Mouse (Mus musculus): ENCODE measurements around the gene Gm10428. TPM values are rescaled to one million over a fixed set of nuclear protein-coding genes. Genes with fewer than 3 reads are reported as not detected.
"Not testable (repeated sequence)": the region's sequence is repeated elsewhere in the genome, so short reads cannot be mapped to it uniquely, and the experiment has no call there.

Gene Gm10428
- total RNA-seq (2021): not detected

- DNase-seq (ENCODE audit: extremely low spot score in 1 of 2, low spot score in 1 of 2): no peak
Observed at GRCm38 (mm10) chr11:62752780-62753179, at the start of gene Gm10428. TSS of gene Gm10428 (plus strand) at chr11:62753100.

GRCm38 (mm10) chr11:62706141-62706540 is 46.8 kb upstream of the Gm10428 start:
- no peak for DNase-seq (ENCODE audit: extremely low spot score in 1 of 2, low spot score in 1 of 2)

- no peak for DNase-seq (ENCODE audit: extremely low spot score in 1 of 2, low spot score in 1 of 2)
Observed at GRCm38 (mm10) chr11:62708252-62708651, 44.6 kb upstream of the Gm10428 start.

GRCm38 (mm10) chr11:62710657-62711056 is 42.2 kb upstream of the Gm10428 start:
- no peak for DNase-seq (ENCODE audit: extremely low spot score in 1 of 2, low spot score in 1 of 2)

GRCm38 (mm10) chr11:62728276-62728675 is 24.6 kb upstream of the Gm10428 start:
- DNase-seq (ENCODE audit: extremely low spot score in 1 of 2, low spot score in 1 of 2): no peak

GRCm38 (mm10) chr11:62731311-62732021 is 21.4 kb upstream of the Gm10428 start, which contains the start of gene Zfp287:
TSS of gene Zfp287 (minus strand) at chr11:62731905.
- peak; percentile 86 for DNase-seq (ENCODE audit: extremely low spot score in 1 of 2, low spot score in 1 of 2)

GRCm38 (mm10) chr11:62732022-62732387 is 20.9 kb upstream of the Gm10428 start:
- DNase-seq (ENCODE audit: extremely low spot score in 1 of 2, low spot score in 1 of 2): no peak

- no peak for DNase-seq (ENCODE audit: extremely low spot score in 1 of 2, low spot score in 1 of 2)
Observed at GRCm38 (mm10) chr11:62732665-62733064, 20.2 kb upstream of the Gm10428 start.

- DNase-seq (ENCODE audit: extremely low spot score in 1 of 2, low spot score in 1 of 2): no peak
Observed at GRCm38 (mm10) chr11:62741186-62741585, 11.7 kb upstream of the Gm10428 start.

- no peak for DNase-seq (ENCODE audit: extremely low spot score in 1 of 2, low spot score in 1 of 2)
Observed at GRCm38 (mm10) chr11:62742261-62742957, 10.5 kb upstream of the Gm10428 start.

GRCm38 (mm10) chr11:62744103-62744502 is 8.8 kb upstream of the Gm10428 start:
- DNase-seq (ENCODE audit: extremely low spot score in 1 of 2, low spot score in 1 of 2): peak; percentile 36 to 75

GRCm38 (mm10) chr11:62746001-62746533 is 6.8 kb upstream of the Gm10428 start:
- DNase-seq (ENCODE audit: extremely low spot score in 1 of 2, low spot score in 1 of 2): peak; percentile 36 to 63

- DNase-seq (ENCODE audit: extremely low spot score in 1 of 2, low spot score in 1 of 2): no peak
Observed at GRCm38 (mm10) chr11:62747227-62747626, 5.7 kb upstream of the Gm10428 start.

GRCm38 (mm10) chr11:62748062-62748461 is 4.8 kb upstream of the Gm10428 start:
- no peak for DNase-seq (ENCODE audit: extremely low spot score in 1 of 2, low spot score in 1 of 2)

GRCm38 (mm10) chr11:62749445-62749844 is 3.5 kb upstream of the Gm10428 start:
- not testable (repeated sequence) for DNase-seq (ENCODE audit: extremely low spot score in 1 of 2, low spot score in 1 of 2)

- no peak for DNase-seq (ENCODE audit: extremely low spot score in 1 of 2, low spot score in 1 of 2)
Observed at GRCm38 (mm10) chr11:62752191-62752590, 709 bp upstream of the Gm10428 start.

- peak; percentile 86 to 91 for DNase-seq (ENCODE audit: extremely low spot score in 1 of 2, low spot score in 1 of 2)
Observed at GRCm38 (mm10) chr11:62756456-62757142, 3.7 kb downstream of the Gm10428 start.

- no peak for DNase-seq (ENCODE audit: extremely low spot score in 1 of 2, low spot score in 1 of 2)
Observed at GRCm38 (mm10) chr11:62757143-62757507, 4.2 kb downstream of the Gm10428 start.

- DNase-seq (ENCODE audit: extremely low spot score in 1 of 2, low spot score in 1 of 2): no peak
Observed at GRCm38 (mm10) chr11:62757906-62758305, 5.0 kb downstream of the Gm10428 start.

- no peak for DNase-seq (ENCODE audit: extremely low spot score in 1 of 2, low spot score in 1 of 2)
Observed at GRCm38 (mm10) chr11:62758491-62758890, 5.6 kb downstream of the Gm10428 start.

All from layer of hippocampus, postnatal 25 days (tissue).